Mouse (Mus musculus) limb, embryonic 14.5 days (tissue): ENCODE data around the gene Rrp12. TPM values are rescaled to one million over a fixed set of nuclear protein-coding genes. Genes with fewer than 3 reads are reported as not detected.

Source experiments
- ATAC-seq: fragments of 200-750 bp; cut with Nextera tagmentation; 2 replicates; pipeline ENCODE4 v1.8.0; 2017; ENCODE audit warnings: low read depth, moderate number of reproducible peaks, moderate TSS enrichment; ENCODE audit not compliant: low FRiP score
- DNase-seq: peaks from one replicate; pipeline ENCODE4 v3.0.0-alpha.2; 2015; ENCODE audit warnings: low spot score
- H3K27ac ChIP-seq: fragments of 300-500 bp; sonication (generic); replicated peaks from 2 replicates; pipeline ENCODE4 v1.5.1; 2014; ENCODE audit warnings: low read depth, mild to moderate bottlenecking, low read length, moderate library complexity, mixed read lengths
- H3K27me3 ChIP-seq: fragments of 300-500 bp; sonication (generic); 2 replicates; pipeline ENCODE4 v1.6.1; 2014; ENCODE audit warnings: low read length, mixed read lengths; ENCODE audit not compliant: control insufficient read depth, insufficient read depth
- H3K36me3 ChIP-seq: fragments of 300-500 bp; sonication (generic); 2 replicates; pipeline ENCODE4 v1.6.1; 2014; ENCODE audit warnings: mild to moderate bottlenecking, low read length, moderate library complexity, mixed read lengths; ENCODE audit not compliant: control insufficient read depth, insufficient read depth
- H3K4me1 ChIP-seq: fragments of 300-500 bp; sonication (generic); 2 replicates; pipeline ENCODE4 v1.6.1; 2014; ENCODE audit warnings: antibody characterized with exemption, low read length, mixed read lengths; ENCODE audit not compliant: control insufficient read depth, insufficient read depth
- H3K4me2 ChIP-seq: fragments of 300-500 bp; sonication (generic); replicated peaks from 2 replicates; pipeline ENCODE4 v1.6.1; 2014; ENCODE audit warnings: low read depth, mild to moderate bottlenecking, low read length, moderate library complexity; ENCODE audit not compliant: severe bottlenecking
- H3K4me3 ChIP-seq: fragments of 300-500 bp; sonication (generic); replicated peaks from 2 replicates; pipeline ENCODE4 v1.5.1; 2014; ENCODE audit warnings: low read length
- H3K9ac ChIP-seq: fragments of 300-500 bp; sonication (generic); 2 replicates; pipeline ENCODE4 v1.6.1; 2014; ENCODE audit warnings: mild to moderate bottlenecking, low read depth, low read length, moderate library complexity; ENCODE audit not compliant: severe bottlenecking
- H3K9me3 ChIP-seq: fragments of 300-500 bp; sonication (generic); 2 replicates; pipeline ENCODE4 v1.6.1; 2016; ENCODE audit warnings: low read length; ENCODE audit not compliant: control insufficient read depth
- POLR2A ChIP-seq: fragments of 200-500 bp; IDR thresholded peaks from 2 replicates; pipeline ENCODE4 v1.8.0; 2012; ENCODE audit warnings: inconsistent platforms, mild to moderate bottlenecking, moderate library complexity, borderline replicate concordance; ENCODE audit not compliant: insufficient read depth, insufficient read length; ENCODE audit errors: extremely low read depth
- WGBS: fragments of 180-500 bp; shearing (Covaris S2); extraction: QIAGEN DNeasy Blood & Tissue Kit; methylation state at CpG from one replicate; pipeline ENCODE4 v1.1.7; 2014; 5-methylcytosine and 5-hydroxymethylcytosine counted together
- polyA plus RNA-seq, 2 experiments: library from polyadenylated mRNA; depleted of rRNA in 1 of 2; stranded (reverse) in 1 of 2; unstranded in 1 of 2; fragments of >200 nt; fragmentation: Nextera tagmentation in 1 of 2; extraction: Ambion mirVana in 1 of 2; gene quantifications; 2 replicates each; pipeline versions ENCODE4 v1.2.1 to v1.2.3; 2012 to 2014

Gene Rrp12
- polyA plus RNA-seq, 2 experiments, result 13.2 to 13.9 TPM

DNA sequence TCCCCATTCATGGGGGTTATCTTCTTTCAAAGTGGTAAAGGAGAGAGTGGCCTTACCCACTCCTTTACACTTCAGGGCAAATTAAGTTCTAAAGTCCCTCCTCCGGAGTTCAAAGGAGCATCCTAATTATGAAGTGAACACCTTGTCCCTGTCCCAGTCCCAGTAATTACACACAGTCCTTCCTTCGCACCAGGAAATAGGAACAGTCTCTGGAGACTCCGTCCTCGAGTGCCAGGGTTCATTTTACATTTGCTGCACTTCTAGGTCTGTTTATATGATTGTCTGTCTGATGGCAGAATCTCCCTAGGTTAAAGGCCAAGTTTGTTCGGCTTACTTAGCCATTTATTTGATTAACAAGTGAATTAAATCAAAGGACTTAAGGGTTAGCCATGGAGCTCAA lies 79.6 kb downstream of the Rrp12 start:
- Histone ChIP-seq H3K27ac (no peak overlapping the region), H3K4me3 (no peak overlapping the region), H3K36me3 (no peaks in the 10 kb centered on the region), H3K9ac (no peak overlapping the region), H3K27me3 (no peaks in the 10 kb centered on the region), H3K4me1 (peaks cover 6% of the 10 kb centered on the region; the same call in 1 of the 2 replicates), H3K9me3 (no peaks in the 10 kb centered on the region), H3K4me2 (no peak overlapping the region)
- TF ChIP-seq POLR2A, result no peak
- ATAC-seq (no peak), DNase-seq (no peak)
- 56% methylated on average over 5 of the region's 5 CpGs for WGBS

DNA sequence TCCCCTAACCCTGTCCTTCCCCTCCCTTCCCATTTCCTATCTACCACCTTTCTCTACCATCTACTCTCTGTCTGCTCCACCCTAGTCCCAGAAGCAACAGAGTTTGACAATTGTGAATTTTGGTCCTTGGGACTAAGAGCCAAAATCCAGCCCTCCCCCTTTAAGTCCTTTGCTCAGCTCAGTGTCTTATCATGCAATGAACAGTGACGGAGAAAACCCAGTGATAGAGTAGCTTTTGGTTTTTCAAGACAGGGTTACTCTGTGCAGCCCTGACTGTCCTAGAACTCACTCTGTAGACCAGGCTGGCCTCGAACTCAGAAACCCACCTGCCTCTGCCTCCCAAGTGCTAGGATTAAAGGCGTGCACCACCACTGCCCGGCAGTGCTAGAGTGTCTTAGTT lies 82.6 kb downstream of the Rrp12 start:
- Histone ChIP-seq H3K9me3 (no peaks in the 10 kb centered on the region), H3K4me2 (no peak overlapping the region), H3K27ac (no peak overlapping the region), H3K9ac (no peak overlapping the region), H3K36me3 (no peaks in the 10 kb centered on the region), H3K4me3 (no peak overlapping the region), H3K4me1 (peaks cover 6% of the 10 kb centered on the region; the same call in 1 of the 2 replicates), H3K27me3 (no peaks in the 10 kb centered on the region)
- DNase-seq, result no peak
- no peak for ATAC-seq
- TF ChIP-seq POLR2A, result no peak
- 87% methylated on average over 4 of the region's 4 CpGs for WGBS

Other genes starting within 250 kb of the Rrp12 start
- gene Slit1, start 152.5 kb downstream of the Rrp12 start, polyA plus RNA-seq (2012; rRNA removed), result 0.68 and 0.85 TPM in 2 replicates
- 0.14 and 0.50 TPM in 2 replicates for gene Slit1, start 152.5 kb downstream of the Rrp12 start, polyA plus RNA-seq (2014; fragmentation: Nextera tagmentation; extraction: Ambion mirVana)
- gene Arhgap19, start 94.1 kb downstream of the Rrp12 start, polyA plus RNA-seq (2012; rRNA removed), result 19.7 and 19.9 TPM in 2 replicates
- gene Arhgap19, start 94.1 kb downstream of the Rrp12 start, polyA plus RNA-seq (2014; fragmentation: Nextera tagmentation; extraction: Ambion mirVana), result 18.8 and 19.1 TPM in 2 replicates
- gene Frat1, start 66.2 kb downstream of the Rrp12 start, polyA plus RNA-seq (2012; rRNA removed), result 1.5 and 1.9 TPM in 2 replicates
- gene Frat1, start 66.2 kb downstream of the Rrp12 start, polyA plus RNA-seq (2014; fragmentation: Nextera tagmentation; extraction: Ambion mirVana), result 4.6 and 4.9 TPM in 2 replicates
- gene Frat2, start 48.0 kb downstream of the Rrp12 start, polyA plus RNA-seq (2012; rRNA removed), result 3.6 and 4.7 TPM in 2 replicates
- gene Frat2, start 48.0 kb downstream of the Rrp12 start, polyA plus RNA-seq (2014; fragmentation: Nextera tagmentation; extraction: Ambion mirVana), result 1.9 and 3.2 TPM in 2 replicates
- 465 and 490 TPM in 2 replicates for gene Pgam1, start 15.8 kb upstream of the Rrp12 start, polyA plus RNA-seq (2012; rRNA removed)
- gene Pgam1, start 15.8 kb upstream of the Rrp12 start, polyA plus RNA-seq (2014; fragmentation: Nextera tagmentation; extraction: Ambion mirVana), result 543 and 562 TPM in 2 replicates
- gene Exosc1, start 37.2 kb upstream of the Rrp12 start, polyA plus RNA-seq (2012; rRNA removed), result 35.9 and 40.1 TPM in 2 replicates
- 74.9 and 76.1 TPM in 2 replicates for gene Exosc1, start 37.2 kb upstream of the Rrp12 start, polyA plus RNA-seq (2014; fragmentation: Nextera tagmentation; extraction: Ambion mirVana)
- 114 and 146 TPM in 2 replicates for gene Zdhhc16, start 37.3 kb upstream of the Rrp12 start, polyA plus RNA-seq (2012; rRNA removed)
- 76.1 and 79.2 TPM in 2 replicates for gene Zdhhc16, start 37.3 kb upstream of the Rrp12 start, polyA plus RNA-seq (2014; fragmentation: Nextera tagmentation; extraction: Ambion mirVana)
- 83.7 and 102 TPM in 2 replicates for gene Mms19, start 85.0 kb upstream of the Rrp12 start, polyA plus RNA-seq (2012; rRNA removed)
- gene Mms19, start 85.0 kb upstream of the Rrp12 start, polyA plus RNA-seq (2014; fragmentation: Nextera tagmentation; extraction: Ambion mirVana), result 30.0 and 36.1 TPM in 2 replicates
- 38.9 and 50.1 TPM in 2 replicates for gene Ubtd1, start 85.6 kb upstream of the Rrp12 start, polyA plus RNA-seq (2012; rRNA removed)
- 19.4 and 19.7 TPM in 2 replicates for gene Ubtd1, start 85.6 kb upstream of the Rrp12 start, polyA plus RNA-seq (2014; fragmentation: Nextera tagmentation; extraction: Ambion mirVana)
- 0.58 and 0.96 TPM in 2 replicates for gene Ankrd2, start 139.8 kb upstream of the Rrp12 start, polyA plus RNA-seq (2012; rRNA removed)
- gene Ankrd2, start 139.8 kb upstream of the Rrp12 start, polyA plus RNA-seq (2014; fragmentation: Nextera tagmentation; extraction: Ambion mirVana), result 0.66 and 1.5 TPM in 2 replicates
- gene Hoga1, start 149.4 kb upstream of the Rrp12 start, polyA plus RNA-seq (2012; rRNA removed), result 3.5 and 3.7 TPM in 2 replicates
- 2.0 and 2.4 TPM in 2 replicates for gene Hoga1, start 149.4 kb upstream of the Rrp12 start, polyA plus RNA-seq (2014; fragmentation: Nextera tagmentation; extraction: Ambion mirVana)
- gene 4933411K16Rik, start 156.1 kb upstream of the Rrp12 start, polyA plus RNA-seq (2012; rRNA removed), result 0.34 and 0.49 TPM in 2 replicates
- 0.33 TPM in 1 of 2 replicates, not detected in the other for gene 4933411K16Rik, start 156.1 kb upstream of the Rrp12 start, polyA plus RNA-seq (2014; fragmentation: Nextera tagmentation; extraction: Ambion mirVana)
- gene Morn4, start 190.2 kb upstream of the Rrp12 start, polyA plus RNA-seq (2012; rRNA removed), result 22.8 and 25.8 TPM in 2 replicates
- gene Morn4, start 190.2 kb upstream of the Rrp12 start, polyA plus RNA-seq (2014; fragmentation: Nextera tagmentation; extraction: Ambion mirVana), result 20.0 and 25.5 TPM in 2 replicates
- 34.4 and 38.1 TPM in 2 replicates for gene Pi4k2a, start 194.3 kb upstream of the Rrp12 start, polyA plus RNA-seq (2012; rRNA removed)
- 29.9 and 32.8 TPM in 2 replicates for gene Pi4k2a, start 194.3 kb upstream of the Rrp12 start, polyA plus RNA-seq (2014; fragmentation: Nextera tagmentation; extraction: Ambion mirVana)
- gene Avpi1, start 232.9 kb upstream of the Rrp12 start, polyA plus RNA-seq (2012; rRNA removed), result 16.5 and 17.6 TPM in 2 replicates
- 34.2 and 34.8 TPM in 2 replicates for gene Avpi1, start 232.9 kb upstream of the Rrp12 start, polyA plus RNA-seq (2014; fragmentation: Nextera tagmentation; extraction: Ambion mirVana)